Mouse (Mus musculus) cerebellum, adult 11 months (tissue): ENCODE measurements around the gene Mcoln2.

ENCODE experiments used
- DNase-seq: peaks from one replicate; pipeline ENCODE4 v3.0.0; 2022

Mcoln2 gene

GRCm38 (mm10) chr3:146232708-146233107, 83.1 kb downstream of the Mcoln2 start:
- DNase-seq, result no peak

- no peak for DNase-seq
These were observed 84.1 kb downstream of the Mcoln2 start for GRCm38 (mm10) chr3:146233741-146234140.

GRCm38 (mm10) chr3:146234530-146234929, 84.9 kb downstream of the Mcoln2 start:
- no peak for DNase-seq

- no peak for DNase-seq
These were observed 86.6 kb downstream of the Mcoln2 start for GRCm38 (mm10) chr3:146236280-146236679.

- DNase-seq, result no peak
These were observed 88.0 kb downstream of the Mcoln2 start for GRCm38 (mm10) chr3:146237676-146238075.

- DNase-seq, result no peak
These were observed 95.0 kb downstream of the Mcoln2 start for GRCm38 (mm10) chr3:146244630-146245029.
